Mouse (Mus musculus): ENCODE results near the gene Itih2.

GRCm38 (mm10) chr2:10127471-10127870 lies 3.7 kb downstream of the Itih2 start:
- TF ChIP-seq POLR2A (IDR thresholded peaks at IDR 0.05; ENCODE audit: extremely low read depth, insufficient read depth, low read length) (no peak), CTCF (IDR thresholded peaks at IDR 0.05; ENCODE audit: low read depth, low read length) (no peak)
